Mouse (Mus musculus) cerebellum, adult 9-11 months (tissue): Measurements from ENCODE around the gene Tmem114.

Source experiments
- DNase-seq: peaks from one replicate; pipeline ENCODE4 v3.0.0; 2022

The Tmem114 gene

DNA sequence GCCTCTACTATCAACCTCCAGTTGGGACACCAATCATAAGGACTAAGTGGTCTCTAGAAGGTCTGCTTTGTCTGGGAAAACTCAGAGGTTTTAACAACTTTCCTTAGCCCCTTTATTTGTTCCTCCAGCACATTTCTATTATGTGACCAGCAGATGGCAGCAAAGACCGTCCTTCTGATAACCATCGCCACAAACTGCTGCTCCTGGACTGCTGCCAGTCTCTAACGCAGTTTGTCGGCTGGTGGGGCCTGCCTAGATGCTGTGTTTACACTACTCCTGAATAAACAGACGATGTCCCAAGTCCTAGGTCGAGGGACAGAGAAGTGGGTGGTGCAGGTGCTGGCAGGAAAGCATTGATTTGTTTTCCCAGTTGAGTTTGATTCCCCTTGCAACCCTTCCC is 18.2 kb downstream of the Tmem114 start:
- DNase-seq, result peak; percentile 25

DNA sequence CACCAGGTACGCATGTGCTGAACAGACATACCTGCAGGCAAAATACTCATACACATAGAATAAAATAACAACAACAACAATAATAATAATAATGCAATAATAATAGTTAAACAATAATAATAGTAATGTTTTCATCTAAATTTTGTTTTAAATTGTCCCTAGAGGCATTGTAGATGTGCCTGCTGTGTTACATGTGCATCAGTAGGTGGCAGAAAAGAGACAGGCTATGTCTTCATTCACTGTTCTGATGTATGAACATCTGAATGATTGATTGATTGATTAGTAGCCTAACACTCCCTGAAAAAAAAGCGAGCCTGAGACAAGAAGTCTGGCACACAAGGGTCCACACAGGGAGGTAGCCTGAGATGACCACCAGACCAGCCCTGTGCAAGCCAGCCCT is 22.3 kb downstream of the Tmem114 start:
- no peak for DNase-seq

DNA sequence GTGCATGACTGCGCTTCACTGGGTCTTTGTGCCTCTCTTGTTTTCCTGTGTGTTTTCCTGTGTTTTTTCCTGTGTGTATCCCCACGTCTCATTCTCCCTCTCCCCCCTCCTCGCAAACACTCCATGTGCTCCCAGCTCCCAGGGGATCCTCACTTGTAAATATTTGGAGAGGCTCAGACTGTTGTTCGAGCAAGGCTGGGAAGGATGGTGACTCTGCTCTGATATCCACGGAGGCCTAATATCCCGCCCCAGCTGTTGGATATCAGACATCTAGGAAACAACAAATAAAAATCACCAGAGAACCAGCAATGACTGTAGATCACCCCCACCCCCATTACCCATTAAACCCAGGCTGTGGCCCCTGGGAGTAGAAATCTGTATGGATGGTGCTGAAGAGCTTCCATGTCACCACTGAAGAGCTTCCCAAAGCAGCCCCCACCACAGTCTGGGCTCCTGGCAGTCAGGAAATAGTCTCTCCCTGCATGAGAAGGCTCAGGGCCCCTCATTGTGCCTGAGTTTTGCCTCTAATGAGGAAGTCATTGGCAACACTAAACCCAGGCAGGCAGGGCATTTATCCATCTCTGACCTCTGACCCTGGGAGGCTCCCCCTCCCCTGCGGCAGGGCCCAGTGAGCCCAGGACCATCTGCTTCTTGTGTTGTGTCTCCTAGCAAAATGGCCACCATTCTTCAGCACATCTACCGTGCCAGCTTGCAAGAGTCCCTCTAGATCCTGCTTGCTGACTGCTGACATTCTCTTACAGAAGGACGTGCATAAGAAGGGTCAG is 23.6 kb downstream of the Tmem114 start:
- no peak for DNase-seq

DNA sequence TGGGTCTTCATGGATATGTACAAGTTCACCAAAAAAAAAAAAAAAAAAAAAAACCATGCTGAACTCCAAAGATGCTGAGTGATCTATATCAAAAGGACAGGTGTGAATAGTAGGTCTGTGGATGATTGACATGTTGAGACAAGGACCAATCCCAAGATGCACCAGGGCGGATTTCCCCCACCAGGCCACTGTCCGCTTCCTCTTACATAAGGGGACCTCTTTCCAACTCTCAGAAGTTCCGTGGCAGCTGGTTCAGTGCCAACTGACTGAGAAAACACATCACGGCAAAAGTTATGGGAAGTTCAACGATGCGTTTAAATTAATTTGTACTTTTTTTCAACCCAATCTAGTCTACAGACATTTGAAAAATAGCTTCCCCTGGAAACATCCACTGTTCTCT is 25.1 kb downstream of the Tmem114 start:
- no peak for DNase-seq

DNA sequence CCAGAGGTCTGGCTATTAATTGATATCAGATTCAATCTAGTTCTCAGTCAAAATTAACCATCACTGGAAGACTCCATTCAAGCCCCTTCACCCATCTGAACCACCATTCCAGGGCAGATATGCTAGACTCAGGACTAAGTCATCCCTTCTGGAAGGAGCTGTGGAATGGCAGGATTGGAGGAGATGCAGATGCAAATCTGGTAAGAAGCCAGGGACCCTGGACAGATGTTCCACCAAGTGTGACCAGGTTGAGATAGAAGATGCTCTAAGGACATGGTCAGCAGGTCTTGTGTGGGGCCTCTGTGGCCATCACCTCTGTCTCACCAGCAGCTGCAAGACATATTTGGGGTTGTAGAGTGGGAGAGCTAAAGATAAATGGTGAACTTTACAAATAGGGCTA is 30.0 kb downstream of the Tmem114 start:
- no peak for DNase-seq

DNA sequence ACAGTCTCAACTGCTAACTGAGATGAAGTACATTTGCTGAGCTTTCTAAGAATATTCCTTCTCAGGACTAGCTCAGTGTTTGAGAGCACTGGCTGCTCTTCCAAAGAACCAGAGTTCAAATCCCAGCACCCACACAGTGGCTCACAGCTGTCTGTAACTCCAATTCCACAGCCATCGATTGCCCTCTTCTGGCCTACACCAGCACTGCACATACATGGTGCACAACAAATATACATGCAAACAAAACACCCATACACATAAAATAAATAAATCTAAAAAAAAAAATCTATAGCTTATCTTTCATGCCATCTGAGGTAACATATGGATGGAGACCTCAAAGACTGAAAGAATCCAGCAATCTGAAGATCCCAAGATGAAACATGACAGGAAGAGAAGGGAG is 36.4 kb downstream of the Tmem114 start:
- DNase-seq, result no peak

DNA sequence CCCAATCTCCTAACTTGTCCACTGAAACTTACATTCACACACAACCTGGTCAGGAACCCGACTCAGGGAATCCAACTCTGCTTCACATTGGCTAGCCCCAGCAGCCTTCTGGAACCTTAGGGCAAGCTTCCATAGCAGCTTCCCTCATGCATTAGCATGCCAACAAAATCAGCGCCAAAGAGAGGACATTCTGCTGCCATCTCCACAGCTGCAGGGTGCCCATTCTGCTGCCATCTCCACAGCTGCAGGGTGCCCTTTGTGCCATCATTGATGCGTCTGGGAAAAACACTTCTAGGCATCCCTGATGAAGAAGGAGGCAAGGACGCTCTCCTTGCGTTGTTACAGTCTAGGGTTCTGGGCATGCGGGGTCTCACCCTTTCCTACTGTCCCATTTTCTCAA is 38.5 kb downstream of the Tmem114 start:
- DNase-seq, result no peak

DNA sequence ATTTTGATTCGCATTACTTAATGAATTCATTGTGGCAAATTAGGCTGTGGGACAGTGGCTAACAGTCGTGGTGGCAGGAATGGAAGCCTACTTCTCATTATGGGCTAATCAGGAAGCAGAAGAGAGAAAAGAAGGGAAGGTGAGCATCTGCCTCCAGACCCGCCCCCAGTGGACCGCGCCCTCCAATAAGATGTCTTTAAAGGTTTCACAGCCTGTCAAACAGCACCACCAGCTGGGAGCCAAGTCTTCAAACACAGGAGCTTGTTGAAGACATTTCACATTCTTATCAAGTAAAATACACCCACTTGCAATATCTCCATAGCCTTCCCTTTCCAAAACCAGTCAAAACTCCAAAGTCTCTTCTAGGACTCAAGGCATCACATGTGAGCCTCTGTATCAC is 39.3 kb downstream of the Tmem114 start:
- no peak for DNase-seq

DNA sequence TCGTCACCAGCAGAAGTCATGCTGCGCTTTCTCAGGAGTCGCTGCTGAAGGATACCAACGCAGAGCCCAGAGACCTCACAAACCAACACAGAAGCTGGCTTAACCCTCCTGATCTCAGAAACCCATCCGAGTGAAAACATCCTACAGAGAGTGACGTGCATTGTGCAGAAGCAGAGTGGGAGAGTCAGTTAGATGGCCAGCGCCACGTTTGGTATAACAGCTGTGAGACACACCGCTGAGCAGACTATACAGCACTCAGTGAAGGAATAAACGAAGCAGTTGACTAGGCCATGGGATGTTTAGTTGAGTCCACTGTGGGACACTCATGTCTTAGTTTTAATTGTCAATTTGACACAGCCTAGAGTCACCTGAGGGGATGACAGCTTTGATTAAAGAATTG is 40.2 kb downstream of the Tmem114 start:
- DNase-seq, result no peak

DNA sequence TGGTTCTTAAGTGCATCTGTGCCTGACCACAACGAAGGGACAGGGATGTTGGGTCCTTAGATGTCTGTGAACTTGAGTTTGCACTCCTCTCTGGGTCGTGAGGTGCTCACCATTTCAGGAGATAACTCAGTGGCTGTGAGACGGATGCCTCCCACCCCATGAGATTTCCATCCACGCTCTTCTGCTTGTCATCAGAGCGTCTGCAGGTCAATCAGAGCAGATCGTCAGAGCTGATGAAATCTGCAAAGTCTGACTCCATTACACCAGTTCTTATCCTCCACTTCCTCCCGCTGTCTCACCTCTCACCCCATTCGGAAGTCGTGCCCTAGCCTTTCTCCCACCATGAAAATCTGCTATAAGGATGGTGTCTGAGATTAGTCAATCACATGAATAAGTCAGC is 41.5 kb downstream of the Tmem114 start:
- no peak for DNase-seq

DNA sequence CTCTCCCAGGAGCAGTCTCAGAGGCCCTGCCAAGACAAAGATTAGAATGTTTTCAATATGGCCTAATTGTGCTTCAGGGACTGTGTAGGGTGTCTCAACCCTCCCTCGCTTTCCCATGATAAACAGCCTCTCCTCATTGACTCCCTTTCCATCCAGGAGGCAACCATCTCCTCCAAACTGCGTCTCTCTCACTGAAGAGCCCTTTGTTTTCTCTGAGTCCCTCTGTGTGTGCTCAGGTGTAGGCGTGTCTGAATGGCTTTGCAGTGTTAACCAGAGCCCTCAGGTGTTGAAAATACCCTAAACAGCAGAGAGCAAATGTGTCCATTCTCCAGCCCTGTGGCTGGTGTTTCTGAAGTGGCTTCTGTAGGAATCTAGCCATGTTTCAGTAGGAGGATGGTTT is 61.9 kb downstream of the Tmem114 start:
- no peak for DNase-seq
